Mouse (Mus musculus) lung, embryonic 14.5 days (tissue): Measurements from ENCODE around the gene Clec2e. TPM values are rescaled to one million over a fixed set of nuclear protein-coding genes. Genes with fewer than 3 reads are reported as not detected.

Source experiments
- ATAC-seq: fragments of 200-750 bp; cut with Nextera tagmentation; 2 replicates; pipeline ENCODE4 v1.8.0; 2017; ENCODE audit warnings: mild to moderate bottlenecking, moderate TSS enrichment, moderate library complexity; ENCODE audit not compliant: insufficient read depth
- DNase-seq: peaks from one replicate; pipeline ENCODE4 v3.0.0-alpha.2; 2015
- H3K27ac ChIP-seq: fragments of 300-500 bp; sonication (generic); 2 replicates; pipeline ENCODE4 v1.5.1; 2014; ENCODE audit warnings: low read depth, mild to moderate bottlenecking, moderate library complexity
- H3K27me3 ChIP-seq: fragments of 300-500 bp; sonication (generic); 2 replicates; pipeline ENCODE4 v1.6.1; 2014; ENCODE audit warnings: low read length, control low read depth; ENCODE audit not compliant: insufficient read depth
- H3K36me3 ChIP-seq: fragments of 300-500 bp; sonication (generic); 2 replicates; pipeline ENCODE4 v1.6.1; 2014; ENCODE audit warnings: control low read depth; ENCODE audit not compliant: insufficient read depth
- H3K4me1 ChIP-seq: fragments of 300-500 bp; sonication (generic); 2 replicates; pipeline ENCODE4 v1.6.1; 2014; ENCODE audit warnings: antibody characterized with exemption, control low read depth; ENCODE audit not compliant: insufficient read depth
- H3K4me2 ChIP-seq: fragments of 300-500 bp; sonication (generic); 2 replicates; pipeline ENCODE4 v1.6.1; 2014; ENCODE audit warnings: mild to moderate bottlenecking
- H3K4me3 ChIP-seq: fragments of 300-500 bp; sonication (generic); 2 replicates; pipeline ENCODE4 v1.5.1; 2014; ENCODE audit warnings: low read depth, low read length
- H3K9ac ChIP-seq: fragments of 300-500 bp; sonication (generic); 2 replicates; pipeline ENCODE4 v1.6.1; 2014
- H3K9me3 ChIP-seq: fragments of 300-500 bp; sonication (generic); 2 replicates; pipeline ENCODE4 v1.6.1; 2016; ENCODE audit warnings: low read depth, low read length, control low read depth
- CTCF ChIP-seq: IDR thresholded peaks from 2 replicates; pipeline ENCODE4 v1.5.1; 2016; ENCODE audit warnings: antibody characterized with exemption, low read depth
- polyA plus RNA-seq: library from polyadenylated mRNA; unstranded; fragments of >200 nt; fragmentation: Nextera tagmentation; extraction: Ambion mirVana; gene quantifications from 2 replicates; pipeline ENCODE4 v1.2.1, GENCODE M21; 2014

Clec2e gene
- polyA plus RNA-seq, 1 experiment from 2014 or later, result not detected

DNA sequence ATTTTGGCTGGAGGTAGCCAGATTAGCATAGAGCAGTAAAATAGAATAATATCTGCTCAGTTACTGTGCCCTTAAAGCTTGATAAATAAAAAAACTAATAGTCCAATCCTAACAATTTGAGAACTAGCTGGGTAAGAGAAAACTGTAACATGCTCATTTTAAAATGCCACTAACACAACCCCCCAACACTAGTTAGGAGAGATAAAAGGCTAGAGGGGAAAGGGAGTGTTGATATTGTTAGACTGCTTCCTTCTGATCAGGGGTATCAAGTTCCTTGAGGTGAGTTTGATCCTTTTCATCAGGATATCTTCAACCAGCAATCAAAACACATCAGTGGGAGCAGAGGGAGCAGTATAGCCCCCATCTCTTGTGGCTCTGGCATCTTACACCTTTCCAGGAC is 58.2 kb downstream of the Clec2e start:
- H3K9ac ChIP-seq, result no peak overlapping the region
- no peak for TF ChIP-seq CTCF
- no peak overlapping the region for H3K4me2 ChIP-seq
- ATAC-seq (no peak), DNase-seq (no peak)
- no peaks in the 10 kb centered on the region for H3K27me3 ChIP-seq
- H3K27ac ChIP-seq, result no peak overlapping the region
- H3K36me3 ChIP-seq, result no peaks in the 10 kb centered on the region
- H3K4me1 ChIP-seq, result no peaks in the 10 kb centered on the region
- H3K4me3 ChIP-seq, result no peak overlapping the region
- no peaks in the 10 kb centered on the region for H3K9me3 ChIP-seq

Other genes with a start within 250 kb of the Clec2e start
- 0.14 and 0.15 TPM in 2 replicates for gene Clec2i, start 213.3 kb downstream of the Clec2e start, polyA plus RNA-seq
- gene BC035044, start 209.8 kb downstream of the Clec2e start, polyA plus RNA-seq, result 1.2 TPM in 2 replicates
- not detected in 2 replicates for gene Clec2g, start 166.5 kb downstream of the Clec2e start, polyA plus RNA-seq
- gene Klrb1f, start 55.0 kb downstream of the Clec2e start, polyA plus RNA-seq, result 0.21 and 0.47 TPM in 2 replicates
- gene Clec2d, start 79.7 kb upstream of the Clec2e start, polyA plus RNA-seq, result 0.51 and 0.59 TPM in 2 replicates
- gene Cd69, start 174.5 kb upstream of the Clec2e start, polyA plus RNA-seq, result not detected in 2 replicates
- gene 4922502D21Rik, start 230.9 kb upstream of the Clec2e start, polyA plus RNA-seq, result not detected in 2 replicates
- 2.7 and 2.8 TPM in 2 replicates for gene Clec12a, start 241.8 kb upstream of the Clec2e start, polyA plus RNA-seq